Mouse (Mus musculus) mammary gland, adult 2 months (tissue): Measurements from ENCODE around the gene Spi1. TPM values are rescaled to one million over a fixed set of nuclear protein-coding genes. Genes with fewer than 3 reads are reported as not detected.

Experiments used
- polyA plus RNA-seq: library from polyadenylated mRNA; depleted of rRNA; stranded (reverse); fragments of >200 nt; gene quantifications from 2 replicates; pipeline ENCODE4 v1.2.3, GENCODE M21; 2012; ENCODE audit warnings: low replicate concordance; rRNA removed

Gene Spi1
- 79.3 and 90.0 TPM in 2 replicates for polyA plus RNA-seq

DNA sequence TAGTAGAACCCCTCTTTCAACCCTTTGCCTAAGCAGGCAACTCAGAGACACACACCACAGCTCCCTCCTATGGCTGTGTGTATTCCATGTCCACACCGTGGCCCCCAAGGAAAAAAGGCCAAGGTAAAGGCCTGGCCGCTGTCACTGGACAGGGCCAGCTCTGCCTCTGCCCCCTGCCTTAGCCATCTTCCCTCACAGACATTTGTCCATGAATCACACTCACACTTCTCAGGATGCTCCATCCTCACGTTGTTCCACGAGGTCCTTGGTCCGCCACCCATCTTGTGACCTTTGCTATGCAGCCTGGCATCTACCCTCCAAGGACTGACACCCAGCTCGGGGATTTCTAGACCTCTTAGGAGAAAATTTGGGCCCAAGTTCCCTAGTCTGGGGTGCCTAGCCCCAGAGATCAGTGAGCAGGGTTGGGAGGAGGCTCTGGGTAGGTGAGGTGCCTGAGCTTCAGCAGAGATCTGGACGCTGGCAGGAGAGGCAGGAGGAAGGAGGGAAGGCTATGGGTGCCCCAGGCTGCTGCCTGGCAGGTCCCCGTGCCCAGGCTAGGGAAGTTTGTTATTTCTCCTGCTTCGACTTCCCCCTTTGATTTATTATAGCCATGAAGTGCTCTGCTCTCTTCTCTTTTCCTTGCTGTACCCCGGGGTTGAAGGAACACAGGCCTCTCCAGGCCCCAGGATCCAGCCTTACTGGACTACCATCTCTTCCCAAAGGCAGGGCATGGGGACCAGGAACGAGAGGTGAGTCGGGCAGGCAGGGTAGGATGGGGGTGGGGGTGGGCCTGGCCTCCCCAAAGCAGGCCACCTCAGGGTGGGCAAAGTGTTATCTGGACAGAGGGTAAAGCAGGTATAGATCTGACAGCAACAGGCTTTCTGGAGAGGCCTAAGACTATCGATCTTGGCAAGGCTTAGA lies at the start of gene Spi1:
Gene Spi1, plus strand, starts transcription at position 616 of the 921 bp plus-strand sequence.

DNA sequence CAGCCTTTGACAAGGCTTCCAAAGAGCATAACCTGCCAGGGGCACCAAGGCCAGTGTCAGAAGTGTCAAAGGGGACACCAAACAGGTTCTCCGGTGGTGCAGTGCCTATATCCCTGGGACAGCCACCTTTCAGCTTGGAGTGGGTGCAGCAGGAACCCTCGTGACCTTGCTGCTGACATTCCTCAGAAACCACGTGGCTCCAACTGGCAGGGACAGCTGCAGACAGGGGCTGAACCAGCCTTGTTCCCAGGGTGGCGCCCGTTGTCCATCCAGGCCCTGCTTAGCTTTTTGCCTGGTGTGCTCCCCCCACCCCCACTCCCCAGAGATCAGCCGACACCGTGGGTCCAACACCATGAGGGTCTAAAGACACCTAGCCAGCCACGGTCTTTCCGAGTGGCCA lies 46.8 kb upstream of the Spi1 start, which contains the start of gene Rapsn:
Gene Rapsn, plus strand, starts transcription at position 236 of the 400 bp plus-strand sequence.

DNA sequence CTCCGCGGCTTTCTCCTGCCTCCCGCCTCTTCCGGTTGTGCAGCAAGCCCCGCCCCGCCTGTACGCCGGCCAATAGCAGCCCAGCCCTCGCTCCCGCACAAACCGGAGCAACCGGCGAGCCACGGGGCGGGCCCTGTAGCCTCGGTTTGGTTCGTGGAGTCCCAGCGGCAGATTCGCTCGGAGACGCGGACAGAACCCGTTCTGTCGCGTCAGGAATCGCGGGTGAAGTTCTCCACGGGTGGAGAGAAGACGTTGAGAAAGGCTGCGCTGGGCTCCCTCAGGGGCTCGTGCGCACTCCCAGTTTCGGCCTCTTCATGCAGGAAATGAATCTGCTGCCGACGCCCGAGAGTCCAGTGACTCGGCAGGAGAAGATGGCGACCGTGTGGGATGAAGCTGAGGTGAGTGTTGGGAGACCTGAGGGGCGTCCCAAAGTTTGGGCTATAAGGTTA lies 28.2 kb upstream of the Spi1 start, which contains the start of gene Psmc3:
Gene Psmc3, plus strand, starts transcription at position 76 of the 449 bp plus-strand sequence.

DNA sequence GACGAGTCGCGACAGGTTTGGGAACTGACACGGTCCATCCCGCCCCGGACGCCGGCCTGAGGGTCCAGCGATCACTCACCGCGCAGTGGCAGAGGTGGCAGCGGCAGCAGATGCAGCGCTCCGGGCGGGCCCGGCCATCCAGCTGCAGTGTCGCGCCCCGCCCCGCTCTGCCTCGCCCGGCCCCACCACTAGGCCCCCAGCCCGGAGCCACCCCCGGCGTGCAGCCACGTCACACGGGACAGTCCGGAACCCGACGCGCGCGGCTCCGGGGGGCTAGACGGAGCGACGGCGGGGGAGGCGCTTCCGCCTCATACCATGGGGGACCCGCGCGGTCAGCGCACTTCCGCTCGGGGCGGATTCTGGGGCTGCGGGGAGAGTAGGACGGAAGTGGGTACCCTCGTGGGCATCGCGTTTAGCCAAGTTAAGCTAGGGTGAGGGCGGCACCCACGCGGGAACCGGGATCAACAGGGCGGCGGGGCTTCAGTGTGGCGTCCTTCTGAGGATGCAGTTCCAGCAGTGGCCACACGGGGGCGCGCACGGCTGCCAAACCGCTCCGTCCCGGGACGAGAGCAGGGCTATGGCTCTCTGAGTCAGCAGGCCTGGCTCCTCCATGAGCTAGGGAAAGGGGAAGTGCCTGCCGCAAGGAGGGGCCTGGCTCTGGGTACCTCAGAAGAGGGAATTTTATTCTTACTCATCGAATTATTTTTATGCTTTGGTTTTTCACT lies 12.0 kb upstream of the Spi1 start, which contains the start of gene Slc39a13:
Gene Slc39a13, minus strand, starts transcription at position 342 of the 725 bp plus-strand sequence.

DNA sequence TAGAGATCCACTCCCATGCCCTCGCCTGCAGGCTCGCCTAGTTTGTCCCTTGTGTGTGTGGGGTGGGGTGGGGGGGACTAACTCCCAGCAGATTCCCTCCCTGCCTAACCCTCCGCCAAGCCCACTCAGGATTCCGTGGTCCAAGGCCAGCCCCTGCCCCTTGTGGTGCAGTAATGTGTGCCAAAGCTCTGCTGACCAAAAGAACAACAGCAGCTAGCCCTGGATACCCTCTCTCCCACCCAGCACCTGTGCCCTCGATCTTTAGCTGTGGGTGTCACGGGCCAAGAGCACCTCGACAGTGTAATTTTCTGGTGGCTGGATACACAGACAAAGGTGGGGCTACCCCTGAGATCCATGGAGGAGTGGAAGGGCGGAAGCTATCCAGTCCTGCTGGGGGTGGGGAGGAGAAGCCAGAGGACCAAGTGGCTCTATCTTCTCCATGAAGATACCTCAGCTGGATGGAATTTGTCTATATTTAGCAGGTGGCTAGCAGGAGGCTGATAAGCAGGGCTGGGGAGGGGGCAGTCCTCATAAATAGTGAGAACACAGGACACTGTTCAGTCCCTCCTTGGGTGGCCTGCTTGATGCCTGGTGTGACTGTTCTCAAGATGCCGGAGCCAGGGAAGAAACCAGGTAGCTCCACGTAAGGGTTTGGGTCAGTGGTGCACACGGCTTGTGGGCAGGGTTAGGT lies 35.5 kb downstream of the Spi1 start, which contains the start of gene Mybpc3:
Gene Mybpc3, plus strand, starts transcription at position 560 of the 691 bp plus-strand sequence.

Other genes starting within 250 kb of the Spi1 start
- gene Mtch2, start 235.2 kb upstream of the Spi1 start, polyA plus RNA-seq: 63.1 and 247 TPM in 2 replicates
- gene C1qtnf4, start 196.5 kb upstream of the Spi1 start, polyA plus RNA-seq: 5.1 and 7.1 TPM in 2 replicates
- 14.0 and 22.8 TPM in 2 replicates for gene Kbtbd4, start 177.7 kb upstream of the Spi1 start, polyA plus RNA-seq
- 135 and 410 TPM in 2 replicates for gene Ndufs3, start 177.6 kb upstream of the Spi1 start, polyA plus RNA-seq
- gene Celf1, start 142.0 kb upstream of the Spi1 start, polyA plus RNA-seq: 27.0 and 45.9 TPM in 2 replicates
- gene Rapsn, start 46.8 kb upstream of the Spi1 start, polyA plus RNA-seq: 3.6 and 9.9 TPM in 2 replicates
- 47.3 and 73.2 TPM in 2 replicates for gene Psmc3, start 28.4 kb upstream of the Spi1 start, polyA plus RNA-seq
- 70.6 and 95.5 TPM in 2 replicates for gene Slc39a13, start 12.0 kb upstream of the Spi1 start, polyA plus RNA-seq
- gene Mybpc3, start 35.8 kb downstream of the Spi1 start, polyA plus RNA-seq: 0.19 and 0.27 TPM in 2 replicates
- gene Madd, start 101.4 kb downstream of the Spi1 start, polyA plus RNA-seq: 27.3 and 28.6 TPM in 2 replicates
- 135 and 138 TPM in 2 replicates for gene Nr1h3, start 120.4 kb downstream of the Spi1 start, polyA plus RNA-seq
- gene Acp2, start 120.5 kb downstream of the Spi1 start, polyA plus RNA-seq: 31.3 and 41.3 TPM in 2 replicates
- gene Ddb2, start 154.6 kb downstream of the Spi1 start, polyA plus RNA-seq: 14.5 and 28.4 TPM in 2 replicates
- gene Pacsin3, start 173.6 kb downstream of the Spi1 start, polyA plus RNA-seq: 27.4 and 58.8 TPM in 2 replicates
- gene Arfgap2, start 182.6 kb downstream of the Spi1 start, polyA plus RNA-seq: 35.7 and 52.3 TPM in 2 replicates